Mouse (Mus musculus) layer of hippocampus, adult 8-10 months (tissue): Measurements from ENCODE around the gene Cyp4f15. TPM values are rescaled to one million over a fixed set of nuclear protein-coding genes. Genes with fewer than 3 reads are reported as not detected.
A peak's percentile ranks its signal among the peaks of the same experiment; 100 is the strongest.
"Not testable (repeated sequence)": the region's sequence is repeated elsewhere in the genome, so short reads cannot be mapped to it uniquely, and the experiment has no call there.

ENCODE experiments used
- DNase-seq, 2 experiments: peaks; one replicate each; pipeline ENCODE4 v3.0.0; 2022; ENCODE audit warnings: low spot score in 2 of 2
- total RNA-seq, 4 experiments: library from RNA; stranded (reverse); gene quantifications; 2 replicates each; pipeline ENCODE4 v1.2.4; 2022

Gene Cyp4f15
- total RNA-seq: 10 to 100 TPM; 16.5 to 19.8 (median 18.2) TPM

GRCm38 (mm10) chr17:32685048-32685750 lies at the start of gene Cyp4f15:
Gene Cyp4f15, plus strand, starts transcription at chr17:32685627.
- DNase-seq: peak; percentile 45 to 68

DNA sequence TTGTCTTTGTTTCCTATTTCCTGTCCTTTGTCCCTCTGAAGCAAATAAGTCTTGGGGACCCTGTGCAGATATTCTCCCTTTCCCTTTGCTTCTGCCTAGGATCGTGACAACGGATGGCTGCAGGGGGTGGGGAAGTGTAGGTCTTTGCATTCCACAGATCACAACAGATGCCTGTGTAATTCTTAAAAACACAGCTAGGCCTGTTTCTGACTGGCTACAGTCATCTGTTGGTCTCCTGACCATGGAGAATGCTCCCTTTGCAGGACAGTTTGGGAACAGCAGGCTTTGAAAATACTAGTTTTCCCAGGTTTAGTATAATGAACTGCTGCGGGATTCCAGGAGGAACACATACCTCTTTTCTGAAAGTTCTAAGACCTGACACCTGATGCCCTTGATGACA lies 49.1 kb upstream of the Cyp4f15 start:
- no peak for DNase-seq

DNA sequence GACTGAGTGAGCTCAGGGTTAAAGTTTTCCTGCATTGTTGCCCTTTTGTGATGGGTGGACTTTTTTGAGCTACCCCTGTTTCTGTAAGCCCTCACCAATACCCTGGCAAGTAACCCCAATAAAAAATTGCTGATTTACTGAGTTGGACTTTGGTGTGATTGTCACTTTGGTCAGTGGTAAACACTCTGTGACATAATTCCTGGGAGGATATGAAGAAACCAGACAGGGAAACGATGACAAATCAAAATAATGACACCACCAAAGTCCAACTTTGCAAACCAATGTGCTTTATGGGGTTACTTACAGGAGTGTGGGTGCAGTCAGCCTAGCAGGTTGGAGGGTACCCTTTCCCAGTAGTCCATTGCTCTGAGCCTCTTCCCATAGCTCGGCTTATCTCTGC lies 48.3 kb upstream of the Cyp4f15 start:
- DNase-seq: no peak

GRCm38 (mm10) chr17:32646631-32647030 lies 38.8 kb upstream of the Cyp4f15 start:
- DNase-seq: no peak

GRCm38 (mm10) chr17:32653860-32654259 lies 31.6 kb upstream of the Cyp4f15 start:
- DNase-seq: no peak

DNA sequence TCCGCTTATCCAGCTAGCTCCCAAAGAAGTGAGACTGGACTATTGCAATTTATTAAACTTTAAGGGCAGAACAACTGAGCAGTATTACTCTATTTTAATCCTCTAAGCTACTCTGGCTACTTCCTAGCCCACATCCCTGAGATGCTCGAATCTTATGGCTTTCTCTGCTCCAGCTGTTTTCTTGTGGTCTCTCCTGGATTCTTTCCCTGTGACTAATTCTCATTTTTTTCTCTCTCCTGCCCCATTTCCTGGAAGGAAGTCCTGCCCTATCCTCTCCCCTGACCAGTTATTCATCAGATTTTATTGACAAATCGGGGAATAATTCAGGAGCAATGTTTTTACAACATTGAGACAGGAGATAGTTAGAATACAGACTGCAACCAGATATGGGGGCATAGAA lies 28.4 kb upstream of the Cyp4f15 start:
- DNase-seq: no peak

DNA sequence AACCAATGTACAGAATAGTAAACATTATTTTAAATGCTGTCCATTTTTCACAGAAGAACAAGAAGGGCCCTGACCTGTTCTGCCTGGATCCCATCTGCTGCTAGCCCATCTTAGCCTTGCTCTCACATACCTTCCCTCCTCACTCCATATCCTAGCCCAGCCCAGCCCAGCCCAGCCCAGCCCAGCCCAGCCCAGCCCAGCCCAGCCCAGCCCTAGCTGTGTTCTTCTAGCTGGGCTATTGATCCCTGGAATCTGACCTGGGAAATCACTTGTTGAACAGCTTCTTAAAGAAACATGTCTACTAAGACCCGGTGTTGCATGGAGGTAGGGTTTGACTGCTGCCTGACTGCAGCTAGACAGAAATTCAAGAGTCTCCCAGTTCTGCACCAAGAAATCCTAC lies 27.2 kb upstream of the Cyp4f15 start:
- DNase-seq: no peak

DNA sequence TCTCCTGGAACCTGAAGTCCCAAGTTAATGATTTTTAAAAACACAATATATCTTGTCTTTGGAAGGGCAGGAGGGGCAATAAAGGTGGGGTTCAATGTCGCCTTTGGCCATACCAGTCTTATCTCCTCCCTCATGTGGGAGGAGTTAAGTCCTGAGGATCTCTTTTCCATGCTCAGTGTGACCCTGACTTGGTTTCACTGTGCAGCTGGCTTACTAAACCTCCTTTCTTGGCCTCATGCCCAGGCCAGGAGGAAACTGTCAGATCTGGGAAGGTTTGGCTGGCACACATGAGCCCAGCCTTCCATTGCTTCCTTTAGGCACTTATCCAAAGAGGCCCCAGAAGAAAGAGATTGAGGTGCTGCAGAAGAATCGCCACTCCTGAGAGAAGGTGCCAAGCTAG lies 26.7 kb upstream of the Cyp4f15 start, which contains the start of gene Cyp4f40:
Cyp4f40 (plus strand) TSS at position 189 of the 400 bp plus-strand sequence.
- DNase-seq: peak in 1 of 2 experiments; percentile 3

- DNase-seq: no peak
Observed at GRCm38 (mm10) chr17:32673976-32674375, 11.5 kb upstream of the Cyp4f15 start.

DNA sequence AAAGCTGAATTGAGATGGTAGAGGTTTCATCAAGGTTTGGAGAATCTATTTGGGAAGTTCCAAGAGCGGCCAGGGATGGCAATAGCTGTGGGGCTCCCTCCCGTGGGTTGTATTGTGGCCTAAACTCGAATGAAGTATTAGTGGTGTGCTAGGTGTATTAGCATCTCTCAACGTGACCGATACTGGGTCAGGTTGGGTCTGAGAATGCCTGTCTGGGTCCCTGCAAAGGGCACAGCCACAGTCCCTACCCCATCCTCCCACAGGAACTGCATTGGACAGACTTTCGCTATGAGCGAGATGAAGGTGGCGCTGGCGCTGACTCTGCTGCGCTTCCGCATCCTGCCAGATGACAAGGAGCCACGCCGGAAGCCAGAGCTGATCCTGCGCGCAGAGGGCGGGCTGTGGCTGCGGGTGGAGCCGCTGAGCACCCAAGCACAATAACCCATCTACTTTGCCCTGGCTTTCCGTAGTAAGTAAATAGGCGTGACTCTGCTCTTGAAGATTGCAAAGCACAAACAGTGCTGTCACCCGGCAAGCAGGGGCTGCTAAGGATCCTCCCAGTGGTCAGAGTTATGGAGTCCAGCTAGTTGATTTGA lies 9.3 kb upstream of the Cyp4f15 start:
- no peak for DNase-seq

DNA sequence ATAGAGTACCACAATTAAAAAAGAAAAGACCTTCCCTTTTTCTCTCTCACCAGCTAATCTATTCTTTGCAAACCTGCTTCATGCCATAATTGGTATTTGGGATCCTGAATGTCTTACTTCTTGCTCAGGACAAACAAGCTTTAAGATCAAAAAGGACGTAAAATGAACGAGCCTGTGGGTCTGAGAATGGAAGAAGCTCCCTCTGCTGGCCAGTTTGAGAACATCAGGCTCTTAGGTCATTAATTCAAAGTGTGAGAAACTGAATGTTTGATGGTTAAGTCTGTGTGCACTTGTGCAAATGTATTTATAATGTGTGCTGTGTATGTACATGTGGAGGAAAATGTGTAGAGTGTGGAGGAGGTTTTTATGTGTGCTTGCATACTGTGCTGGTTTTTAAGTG lies 5.0 kb upstream of the Cyp4f15 start:
- peak in 1 of 2 experiments; percentile 21 for DNase-seq

GRCm38 (mm10) chr17:32686722-32687121 lies 1.3 kb downstream of the Cyp4f15 start:
- DNase-seq: no peak

GRCm38 (mm10) chr17:32690959-32691358 lies 5.5 kb downstream of the Cyp4f15 start:
- no peak for DNase-seq

DNA sequence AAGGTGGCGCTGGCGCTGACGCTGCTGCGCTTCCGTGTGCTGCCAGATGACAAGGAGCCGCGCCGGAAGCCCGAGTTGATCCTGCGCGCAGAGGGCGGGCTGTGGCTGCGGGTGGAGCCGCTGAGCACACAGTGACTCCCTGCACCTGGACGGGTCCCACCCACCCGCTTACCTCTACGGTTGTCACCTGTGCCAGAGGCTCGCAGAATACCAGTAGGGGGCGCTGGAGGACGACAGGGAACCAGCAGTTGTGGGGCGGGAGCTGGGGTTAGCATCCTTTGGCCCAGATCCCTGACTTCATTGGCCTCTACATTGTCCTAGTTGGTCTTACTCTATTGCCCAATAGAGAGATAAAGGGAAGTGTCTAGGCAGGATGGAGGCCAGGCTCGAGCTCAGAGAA lies 17.4 kb downstream of the Cyp4f15 start:
- peak in 1 of 2 experiments; percentile 3 for DNase-seq

DNA sequence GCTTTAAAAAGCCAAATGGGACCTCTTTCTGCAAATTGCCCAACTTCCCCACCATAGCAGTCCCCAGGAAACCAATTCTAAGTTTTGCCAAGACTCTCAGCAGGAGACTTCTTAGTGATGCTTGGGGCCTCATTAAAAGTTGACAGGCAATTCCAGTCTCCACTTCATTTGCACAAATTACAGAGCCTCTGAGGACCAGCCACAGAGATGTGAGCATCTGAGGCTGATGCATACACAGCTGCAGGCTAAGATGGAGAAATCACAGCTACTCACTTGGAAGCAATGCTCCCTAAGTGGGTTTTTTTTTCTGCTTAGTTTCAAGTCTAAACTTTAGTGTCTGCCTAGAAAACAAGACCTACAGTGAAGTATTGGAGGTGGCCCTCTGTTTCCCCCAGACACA lies 25.1 kb downstream of the Cyp4f15 start:
- DNase-seq: peak in 1 of 2 experiments; percentile 7

- DNase-seq: not testable (repeated sequence)
Observed at GRCm38 (mm10) chr17:32722151-32722550, 36.7 kb downstream of the Cyp4f15 start.

DNA sequence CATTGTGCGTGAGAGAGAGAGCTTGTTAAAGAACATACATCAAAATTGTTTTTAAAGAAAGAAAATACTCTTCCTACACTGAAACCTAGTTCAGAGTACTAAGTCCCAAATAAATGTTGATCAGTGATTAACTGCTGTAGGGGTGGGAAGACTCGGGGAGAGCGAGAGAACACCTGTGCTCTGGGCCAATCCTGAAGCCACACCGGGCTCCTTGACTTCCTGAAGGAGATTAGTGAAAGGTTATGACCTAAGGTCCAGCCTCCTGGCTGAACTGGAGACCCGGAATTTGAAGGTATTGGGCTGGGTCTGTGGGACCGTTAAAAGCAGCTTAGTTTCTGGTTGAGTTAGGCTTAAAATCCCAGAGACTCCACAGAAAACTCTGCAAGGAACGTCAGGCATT lies 37.3 kb downstream of the Cyp4f15 start:
- no peak for DNase-seq

DNA sequence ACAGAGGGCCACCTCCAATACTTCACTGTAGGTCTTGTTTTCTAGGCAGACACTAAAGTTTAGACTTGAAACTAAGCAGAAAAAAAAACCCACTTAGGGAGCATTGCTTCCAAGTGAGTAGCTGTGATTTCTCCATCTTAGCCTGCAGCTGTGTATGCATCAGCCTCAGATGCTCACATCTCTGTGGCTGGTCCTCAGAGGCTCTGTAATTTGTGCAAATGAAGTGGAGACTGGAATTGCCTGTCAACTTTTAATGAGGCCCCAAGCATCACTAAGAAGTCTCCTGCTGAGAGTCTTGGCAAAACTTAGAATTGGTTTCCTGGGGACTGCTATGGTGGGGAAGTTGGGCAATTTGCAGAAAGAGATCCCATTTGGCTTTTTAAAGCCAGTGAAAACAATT lies 40.9 kb downstream of the Cyp4f15 start:
- not testable (repeated sequence) for DNase-seq

- DNase-seq: no peak
Observed at GRCm38 (mm10) chr17:32729029-32729428, 43.6 kb downstream of the Cyp4f15 start.

- no peak for DNase-seq
Observed at GRCm38 (mm10) chr17:32738406-32738805, 53.0 kb downstream of the Cyp4f15 start.

GRCm38 (mm10) chr17:32741057-32741456 lies 55.6 kb downstream of the Cyp4f15 start:
- no peak for DNase-seq

DNA sequence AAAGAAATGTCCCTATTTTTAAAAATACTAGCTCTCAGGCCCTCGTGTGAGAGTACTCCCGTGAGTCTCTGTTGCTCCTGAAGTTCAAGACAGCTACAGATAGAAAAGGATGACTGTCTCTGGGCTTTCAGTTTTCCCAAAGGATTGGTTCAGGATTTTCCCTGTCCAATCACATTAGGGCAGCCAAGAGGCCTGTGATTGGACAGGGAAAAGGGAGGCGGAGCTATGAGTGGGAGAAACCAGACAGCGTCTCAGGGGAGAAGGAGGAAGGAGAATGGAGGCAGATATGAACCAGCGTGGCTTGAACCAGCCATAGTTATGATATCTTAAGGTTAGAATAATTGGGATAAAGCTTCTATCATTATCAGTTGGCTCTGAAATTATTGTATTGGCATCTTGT lies 65.2 kb downstream of the Cyp4f15 start:
- no peak for DNase-seq
